Mouse (Mus musculus) bone marrow macrophage, adult 2 months (primary cell): ENCODE results near the gene Tanc1.

ENCODE experiments used
- CTCF ChIP-seq: IDR thresholded peaks from 2 replicates; pipeline ENCODE4 v1.5.1; 2012; ENCODE audit warnings: low read depth, mild to moderate bottlenecking, low read length, moderate library complexity
- POLR2A ChIP-seq: IDR thresholded peaks from 2 replicates; pipeline ENCODE4 v1.6.1; 2012; ENCODE audit warnings: mild to moderate bottlenecking, low read depth, low read length, borderline replicate concordance

GRCm38 (mm10) chr2:59583961-59584360 lies 27.9 kb upstream of the Tanc1 start:
- TF ChIP-seq POLR2A (no peak), CTCF (no peak)
